ENCODE assay signal across 18 mouse cellular contexts in genomic region chr5:119971286-119971685, GRCm38 (mm10).
DNase-seq lines count a peak whose midpoint lies in the region; ATAC-seq and TF ChIP-seq lines count a peak whose summit lies in the region.
"Had no signal": no experiment of that assay in that cellular context is flagged by ENCODE, and none has a peak within 500 bp of the region (broad histone marks: within the 10 kb centered on the region; RNA-seq: fewer than 3 reads in every experiment).

No protein-coding gene starts in this region.

- H3K4me1 ChIP-seq in forebrain, postnatal 0 days (ENCODE audit: insufficient read depth), result no peaks in the 10 kb centered on the region
- no peaks in the 10 kb centered on the region for H3K4me1 ChIP-seq in forebrain, embryonic 11.5 days (replicated peaks; ENCODE audit: control insufficient read depth, insufficient read depth, low read length)
- H3K4me1 ChIP-seq: hindbrain, embryonic 12.5 days had no signal

- DNase-seq in forebrain, postnatal 0 days, result peak; percentile 57
- DNase-seq in forebrain, embryonic 11.5 days (ENCODE audit: low spot score), result no peak
- DNase-seq in left cerebral cortex, postnatal 25 days (ENCODE audit: low spot score in 2 of 2), result peak; percentile 45 to 64
- DNase-seq in left cerebral cortex, postnatal 4 days, result no peak
- DNase-seq in retina, postnatal 7 days (ENCODE audit: low read depth, low spot score), result peak; percentile 54
- no peak for DNase-seq in adrenal gland, adult (ENCODE audit: inconsistent age in 2 of 2, low spot score in 1 of 2)
- DNase-seq: cerebellum, adult 9-11 months; heart, postnatal 14 days; kidney, adult 9 months; kidney, postnatal 25 days; lung, adult 18-20 months; thymus, postnatal 14 days had no signal

- no peak for ATAC-seq in forebrain, postnatal 0 days
- no peak for ATAC-seq in forebrain, embryonic 11.5 days (replicated peaks; ENCODE audit: low FRiP score)
- ATAC-seq in granulocyte monocyte progenitor cell, adult 5-6 weeks (replicated peaks; ENCODE audit: poor library complexity, severe bottlenecking), result no peak
- ATAC-seq: CD4-positive, CD25-positive, alpha-beta regulatory T cell, adult 4 months; forebrain, embryonic 15.5 days had no signal

- TF ChIP-seq CTCF in forebrain, postnatal 0 days (IDR thresholded peaks at IDR 0.05; ENCODE audit: low read depth), result no peak

- no peak overlapping the region for H3K27ac ChIP-seq in forebrain, postnatal 0 days (ENCODE audit: low read depth, low read length)
- no peak overlapping the region for H3K27ac ChIP-seq in forebrain, embryonic 11.5 days (ENCODE audit: low read depth, low read length)
- H3K27ac ChIP-seq: forebrain, embryonic 15.5 days; hindbrain, embryonic 12.5 days had no signal

- WGBS in forebrain, postnatal 0 days, result 82% methylated on average over 16 of the region's 16 CpGs
- WGBS in forebrain, embryonic 11.5 days, result 87% methylated on average over 16 of the region's 16 CpGs

- no peak overlapping the region for H3K9ac ChIP-seq in forebrain, postnatal 0 days
- no peak overlapping the region for H3K9ac ChIP-seq in forebrain, embryonic 11.5 days (ENCODE audit: low read length)
- H3K9ac ChIP-seq: forebrain, embryonic 15.5 days; heart, embryonic 12.5 days; hindbrain, embryonic 12.5 days had no signal

- H3K27me3 ChIP-seq in forebrain, postnatal 0 days (ENCODE audit: insufficient read depth, low read length), result no peaks in the 10 kb centered on the region
- H3K27me3 ChIP-seq in forebrain, embryonic 11.5 days (ENCODE audit: control insufficient read depth, insufficient read depth, low read length), result no peaks in the 10 kb centered on the region
- H3K27me3 ChIP-seq: forebrain, embryonic 15.5 days; hindbrain, embryonic 12.5 days had no signal

- intact Hi-C loops in left cerebral cortex, postnatal 25 days (cut with DNase I), result no loop called here
- intact Hi-C loops in left cerebral cortex, postnatal 4 days (cut with DNase I), result no loop called here

- H3K4me2 ChIP-seq in forebrain, postnatal 0 days (ENCODE audit: low read depth), result no peak overlapping the region; the same call in 1 of the 2 replicates
- no peak overlapping the region for H3K4me2 ChIP-seq in forebrain, embryonic 11.5 days (ENCODE audit: low read depth, low read length, severe bottlenecking)
- H3K4me2 ChIP-seq: forebrain, embryonic 15.5 days; heart, embryonic 12.5 days; hindbrain, embryonic 12.5 days; liver, embryonic 11.5 days had no signal

- H3K4me3 ChIP-seq in forebrain, postnatal 0 days (ENCODE audit: low read depth, low read length), result no peak overlapping the region
- H3K4me3 ChIP-seq in forebrain, embryonic 11.5 days (ENCODE audit: low read depth, low read length), result no peak overlapping the region
- H3K4me3 ChIP-seq: forebrain, embryonic 15.5 days; heart, embryonic 12.5 days; hindbrain, embryonic 12.5 days had no signal

- no peaks in the 10 kb centered on the region for H3K36me3 ChIP-seq in forebrain, postnatal 0 days (ENCODE audit: insufficient read depth)
- H3K36me3 ChIP-seq in forebrain, embryonic 11.5 days (ENCODE audit: control insufficient read depth, insufficient read depth, low read length), result no peaks in the 10 kb centered on the region
- H3K36me3 ChIP-seq: forebrain, embryonic 15.5 days; heart, embryonic 12.5 days; hindbrain, embryonic 12.5 days had no signal

- H3K9me3 ChIP-seq in forebrain, postnatal 0 days (ENCODE audit: low read length), result no peaks in the 10 kb centered on the region
- no peaks in the 10 kb centered on the region for H3K9me3 ChIP-seq in forebrain, embryonic 11.5 days (ENCODE audit: control insufficient read depth, low read length)
- H3K9me3 ChIP-seq: forebrain, embryonic 15.5 days; heart, embryonic 12.5 days; hindbrain, embryonic 12.5 days had no signal

Comparison
In these comparisons a context has a peak if more than half of its experiments do, and no peak if none do; other contexts are left out.
1. DNase-seq: peak in forebrain, postnatal 0 days (single experiment), left cerebral cortex, postnatal 25 days (2 of 2) and retina, postnatal 7 days (single experiment); none in forebrain, embryonic 11.5 days (single experiment), left cerebral cortex, postnatal 4 days (single experiment) and adrenal gland, adult (0 of 2).